Mouse (Mus musculus) embryonic facial prominence, embryonic 13.5 days (tissue): ENCODE measurements around the gene Sult3a1. TPM values are rescaled to one million over a fixed set of nuclear protein-coding genes. Genes with fewer than 3 reads are reported as not detected.
A peak's percentile ranks its signal among the peaks of the same experiment; 100 is the strongest.

Experiments used
- ATAC-seq: fragments of 200-750 bp; cut with Nextera tagmentation; 2 replicates; pipeline ENCODE4 v1.8.0; 2017; ENCODE audit warnings: low read depth; ENCODE audit not compliant: insufficient number of reproducible peaks, insufficient read depth, low FRiP score, low TSS enrichment
- H3K27ac ChIP-seq: fragments of 300-500 bp; sonication (generic); 2 replicates; pipeline ENCODE4 v1.5.1; 2015; ENCODE audit warnings: moderate library complexity, mild to moderate bottlenecking, inconsistent platforms
- H3K27me3 ChIP-seq: fragments of 300-500 bp; sonication (generic); 2 replicates; pipeline ENCODE4 v1.6.1; 2015; ENCODE audit warnings: mild to moderate bottlenecking, inconsistent platforms
- H3K36me3 ChIP-seq: fragments of 300-500 bp; sonication (generic); 2 replicates; pipeline ENCODE4 v1.6.1; 2015; ENCODE audit warnings: mild to moderate bottlenecking, inconsistent platforms
- H3K4me1 ChIP-seq: fragments of 300-500 bp; sonication (generic); 2 replicates; pipeline ENCODE4 v1.6.1; 2015; ENCODE audit warnings: inconsistent platforms
- H3K4me2 ChIP-seq: fragments of 300-500 bp; sonication (generic); 2 replicates; pipeline ENCODE4 v1.6.1; 2015; ENCODE audit warnings: moderate library complexity, mild to moderate bottlenecking, inconsistent platforms
- H3K4me3 ChIP-seq: fragments of 300-500 bp; sonication (generic); 2 replicates; pipeline ENCODE4 v1.5.1; 2015; ENCODE audit warnings: mild to moderate bottlenecking, inconsistent platforms
- H3K9ac ChIP-seq: fragments of 300-500 bp; sonication (generic); 2 replicates; pipeline ENCODE4 v1.6.1; 2015; ENCODE audit warnings: mild to moderate bottlenecking, inconsistent platforms
- H3K9me3 ChIP-seq: fragments of 300-500 bp; sonication (generic); 2 replicates; pipeline ENCODE4 v1.6.1; 2016; ENCODE audit warnings: inconsistent platforms
- WGBS: fragments of 180-500 bp; shearing (Covaris S2); methylation state at CpG from one replicate; pipeline ENCODE4 v1.1.7; 2015; ENCODE audit warnings: mixed read lengths; 5-methylcytosine and 5-hydroxymethylcytosine counted together
- polyA plus RNA-seq: library from polyadenylated mRNA; unstranded; fragments of >200 nt; fragmentation: Nextera tagmentation; extraction: Ambion mirVana; gene quantifications from 2 replicates; pipeline ENCODE4 v1.2.1, GENCODE M21; 2015

Sult3a1 gene
- polyA plus RNA-seq, 1 experiment from 2014 or later = not detected

DNA sequence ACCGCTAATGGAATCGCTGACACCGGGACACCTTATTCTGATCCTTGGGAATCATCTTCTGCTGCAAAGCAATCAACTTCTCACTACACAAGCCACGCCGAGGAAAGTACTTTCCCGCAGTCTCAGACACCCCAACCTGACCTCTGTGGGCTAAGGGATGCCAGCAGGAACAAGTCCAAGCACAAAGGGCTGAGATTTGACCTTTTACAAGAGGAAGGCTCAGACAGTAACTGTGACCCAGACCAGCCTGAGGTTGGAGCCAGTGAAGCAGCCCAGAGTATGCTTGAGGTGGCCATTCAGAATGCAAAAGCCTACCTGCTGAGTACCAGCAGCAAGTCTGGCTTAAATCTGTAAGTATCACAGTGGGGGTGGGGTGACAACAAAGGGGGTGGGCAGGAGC lies 48.0 kb downstream of the Sult3a1 start:
- H3K4me2 ChIP-seq = peak overlapping the region; percentile 72
- H3K4me1 ChIP-seq = 0 out of 2 replicates have a peak, but pooled peaks cover 5% of the 10 kb centered on the region
- no peak for ATAC-seq
- H3K9me3 ChIP-seq = no peaks in the 10 kb centered on the region
- no peaks in the 10 kb centered on the region for H3K27me3 ChIP-seq
- WGBS = 4% methylated on average over 6 of the region's 6 CpGs
- peak overlapping the region; percentile 56; the same call in 1 of the 2 replicates for H3K9ac ChIP-seq
- H3K4me3 ChIP-seq = peak overlapping the region; percentile 44
- no peaks in the 10 kb centered on the region for H3K36me3 ChIP-seq
- H3K27ac ChIP-seq = no peak overlapping the region

Other genes with a start within 250 kb of the Sult3a1 start
- gene Clvs2, start 233.0 kb upstream of the Sult3a1 start, polyA plus RNA-seq = 0.07 TPM in 1 of 2 replicates, not detected in the other
- gene Sult3a2, start 71.0 kb upstream of the Sult3a1 start, polyA plus RNA-seq = not detected in 2 replicates
- gene Rsph4a, start 47.4 kb downstream of the Sult3a1 start, polyA plus RNA-seq = 0.11 TPM in 1 of 2 replicates, not detected in the other
- 30.1 and 33.7 TPM in 2 replicates for gene Zup1, start 93.5 kb downstream of the Sult3a1 start, polyA plus RNA-seq
- gene Rwdd1, start 161.9 kb downstream of the Sult3a1 start, polyA plus RNA-seq = 149 and 153 TPM in 2 replicates
- gene Trappc3l, start 179.9 kb downstream of the Sult3a1 start, polyA plus RNA-seq = not detected in 2 replicates
- gene Calhm4, start 186.6 kb downstream of the Sult3a1 start, polyA plus RNA-seq = 0.07 TPM in 1 of 2 replicates, not detected in the other
- 0.62 and 0.86 TPM in 2 replicates for gene Calhm5, start 238.8 kb downstream of the Sult3a1 start, polyA plus RNA-seq